Mouse (Mus musculus): ENCODE results near the gene Abca15. TPM values are rescaled to one million over a fixed set of nuclear protein-coding genes. Genes with fewer than 3 reads are reported as not detected.
"Not testable (repeated sequence)": the region's sequence is repeated elsewhere in the genome, so short reads cannot be mapped to it uniquely, and the experiment has no call there.

Gene Abca15
- not detected in 2 replicates for polyA plus RNA-seq (2015; fragmentation: Nextera tagmentation; extraction: Ambion mirVana)

DNA sequence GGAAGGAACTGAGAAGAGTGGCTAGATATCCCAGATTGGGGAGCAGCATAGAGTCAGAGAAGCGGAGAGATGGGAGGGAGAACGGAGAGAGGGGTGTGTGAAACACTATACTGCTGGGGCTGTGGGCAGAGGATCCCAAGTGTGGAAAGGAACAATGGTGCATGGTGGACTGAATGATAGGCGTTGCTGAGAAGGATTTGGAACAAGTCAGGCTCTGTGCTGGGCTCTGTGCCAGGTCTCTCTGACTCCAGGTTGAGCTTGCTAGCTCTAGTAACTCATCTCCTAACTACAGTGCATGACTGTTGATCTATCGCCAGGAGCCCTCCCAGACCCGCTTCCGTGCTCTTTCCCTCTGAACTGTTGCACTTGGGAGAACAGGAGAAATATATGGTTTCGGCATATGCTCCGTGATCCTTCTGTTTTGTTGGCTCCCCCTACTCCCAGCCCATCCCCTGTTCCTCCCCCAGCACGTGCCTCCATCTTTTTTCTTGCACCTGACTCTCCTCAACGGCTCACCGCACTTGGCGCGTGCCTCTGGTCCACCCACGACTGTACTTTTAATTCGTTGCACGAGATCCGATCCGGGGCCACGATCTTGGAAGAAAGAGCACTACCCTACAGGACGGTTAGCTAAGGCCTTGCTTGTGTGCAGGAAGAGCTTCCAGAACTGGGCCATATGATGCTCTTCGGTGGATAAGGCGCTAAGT is at the start of gene Abca15:
Gene Abca15, plus strand, starts transcription at position 584 of the 707 bp plus-strand sequence.
- peak within 1 kb of the TSS; percentile 19; the same call in 1 of the 2 replicates for H3K4me3 ChIP-seq
- WGBS = 84% methylated on average over 22 of the region's 22 CpGs

DNA sequence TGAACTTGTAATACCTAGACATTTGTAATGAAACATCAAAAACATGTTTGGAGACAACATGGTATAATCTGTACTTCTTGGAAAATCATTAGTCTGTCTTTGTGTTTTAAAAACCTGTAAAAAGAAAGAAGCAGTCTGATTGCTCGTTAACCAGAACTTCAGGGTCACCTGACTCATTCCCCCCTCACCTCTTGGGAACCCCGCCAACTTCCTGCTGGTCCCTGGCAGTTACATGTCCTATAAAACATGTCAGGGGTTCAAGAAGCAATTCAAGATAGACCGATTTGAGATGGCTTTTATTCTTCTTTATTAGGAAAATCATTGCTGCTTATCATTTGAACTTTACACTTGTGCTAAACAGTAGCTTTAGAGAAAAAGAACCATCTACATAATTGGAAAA is 43.2 kb upstream of the Abca15 start:
- no peak overlapping the region for H3K4me3 ChIP-seq
- no peaks in the 10 kb centered on the region for H3K27me3 ChIP-seq
- no peaks in the 10 kb centered on the region for H3K9me3 ChIP-seq (replicated peaks)
- ATAC-seq = no peak
- H3K36me3 ChIP-seq (ENCODE audit: poor library complexity, severe bottlenecking) = no peaks in the 10 kb centered on the region
- H3K27ac ChIP-seq = no peak overlapping the region
- H3K9ac ChIP-seq = no peak overlapping the region
- 51% methylated on average over 3 of the region's 3 CpGs for WGBS
- H3K4me2 ChIP-seq = no peak overlapping the region
- no peaks in the 10 kb centered on the region for H3K4me1 ChIP-seq

More for the DNA sequence above, at the start of gene Abca15:
- H3K9ac ChIP-seq = no peak within 1 kb of the TSS
- peak within 1 kb of the TSS; percentile 52 for H3K4me2 ChIP-seq
- ATAC-seq = peak; percentile 19; the same call in 1 of the 2 replicates
- no peaks in the 10 kb centered on the region for H3K9me3 ChIP-seq (replicated peaks)
- no peak within 1 kb of the TSS for H3K27ac ChIP-seq
- no peaks in the 10 kb centered on the region for H3K36me3 ChIP-seq (ENCODE audit: poor library complexity, severe bottlenecking)
- peaks cover 5% of the 10 kb centered on the region for H3K4me1 ChIP-seq
- no peaks in the 10 kb centered on the region for H3K27me3 ChIP-seq

GRCm38 (mm10) chr7:120316086-120316485 is 12.4 kb upstream of the Abca15 start:
- Histone ChIP-seq H3K36me3 (ENCODE audit: poor library complexity, severe bottlenecking) (no peaks in the 10 kb centered on the region), H3K4me2 (no peak overlapping the region), H3K9ac (no peak overlapping the region), H3K4me3 (no peak overlapping the region), H3K4me1 (no peaks in the 10 kb centered on the region), H3K9me3 (replicated peaks) (no peaks in the 10 kb centered on the region), H3K27ac (no peak overlapping the region), H3K27me3 (no peaks in the 10 kb centered on the region)
- ATAC-seq = no peak
- WGBS = 76% methylated on average over 1 of the region's 1 CpGs

DNA sequence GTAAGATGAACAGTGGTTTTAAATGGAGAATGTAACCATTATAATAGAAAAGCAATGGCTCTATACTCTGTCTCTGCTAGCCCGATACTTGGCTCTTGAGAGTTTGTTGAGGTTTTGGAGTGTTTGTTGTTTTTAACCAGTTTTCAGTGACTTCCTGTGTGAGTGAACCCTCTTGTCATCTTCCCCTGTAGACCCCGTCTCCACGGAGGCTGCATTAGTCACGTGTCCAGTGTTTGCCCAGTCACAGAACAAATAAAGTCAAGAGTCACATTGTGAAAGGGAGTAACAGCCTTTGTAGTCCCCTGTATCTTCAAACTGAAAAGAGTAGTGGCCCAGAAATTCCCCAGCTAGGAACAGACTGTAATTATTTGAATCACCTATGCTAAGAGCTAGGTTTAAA is 5.5 kb upstream of the Abca15 start:
- Histone ChIP-seq H3K9ac (no peak overlapping the region), H3K9me3 (replicated peaks) (no peaks in the 10 kb centered on the region), H3K27ac (no peak overlapping the region), H3K27me3 (no peaks in the 10 kb centered on the region), H3K36me3 (ENCODE audit: poor library complexity, severe bottlenecking) (no peaks in the 10 kb centered on the region), H3K4me3 (no peak overlapping the region), H3K4me2 (no peak overlapping the region), H3K4me1 (peaks cover 3% of the 10 kb centered on the region)
- WGBS = 66% methylated on average over 4 of the region's 4 CpGs
- ATAC-seq = no peak

DNA sequence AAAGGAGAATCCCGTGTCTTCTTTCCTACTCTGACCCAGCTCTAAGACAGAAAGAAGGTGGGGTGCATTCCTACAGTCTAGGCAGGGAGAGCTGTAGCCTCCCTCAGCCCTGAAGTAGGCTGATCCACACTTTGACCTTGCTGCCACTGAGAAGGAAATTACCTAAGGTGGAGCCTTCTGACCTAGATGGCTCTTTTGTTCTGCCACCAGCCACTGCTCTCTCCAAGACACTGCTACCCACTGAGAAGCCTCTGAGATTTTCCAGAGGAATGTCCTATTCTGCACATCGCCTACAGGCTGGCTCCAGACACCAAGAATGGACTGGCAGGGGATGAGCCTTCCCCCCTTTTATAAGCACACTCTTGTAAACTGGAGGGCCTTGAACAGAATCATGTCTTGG is 2.6 kb upstream of the Abca15 start:
- H3K9ac ChIP-seq; H3K4me2 ChIP-seq; H3K27me3 ChIP-seq; H3K4me1 ChIP-seq; H3K36me3 ChIP-seq (ENCODE audit: poor library complexity, severe bottlenecking); H3K27ac ChIP-seq; ATAC-seq; H3K4me3 ChIP-seq; H3K9me3 ChIP-seq (replicated peaks): not testable (repeated sequence)
- 64% methylated on average over 2 of the region's 2 CpGs for WGBS

- H3K36me3 ChIP-seq (ENCODE audit: poor library complexity, severe bottlenecking) = no peaks in the 10 kb centered on the region
- no peak overlapping the region for H3K9ac ChIP-seq
- H3K27ac ChIP-seq = no peak overlapping the region
- H3K9me3 ChIP-seq (replicated peaks) = no peaks in the 10 kb centered on the region
- peak overlapping the region; percentile 52 for H3K4me2 ChIP-seq
- H3K27me3 ChIP-seq = no peaks in the 10 kb centered on the region
- peaks cover 5% of the 10 kb centered on the region for H3K4me1 ChIP-seq
- ATAC-seq = peak; percentile 63
- WGBS = 19% methylated on average over 22 of the region's 22 CpGs
- H3K4me3 ChIP-seq = peak overlapping the region; percentile 19; the same call in 1 of the 2 replicates
Measured at GRCm38 (mm10) chr7:120327220-120328073, 1.0 kb upstream of the Abca15 start.

GRCm38 (mm10) chr7:120361159-120361558 is 32.7 kb downstream of the Abca15 start:
- Histone ChIP-seq H3K4me3 (no peak overlapping the region), H3K4me2 (no peak overlapping the region), H3K27me3 (no peaks in the 10 kb centered on the region), H3K27ac (no peak overlapping the region), H3K9me3 (replicated peaks) (no peaks in the 10 kb centered on the region), H3K4me1 (no peaks in the 10 kb centered on the region), H3K36me3 (ENCODE audit: poor library complexity, severe bottlenecking) (no peaks in the 10 kb centered on the region), H3K9ac (no peak overlapping the region)
- no peak for ATAC-seq
- 32% methylated on average over 13 of the region's 13 CpGs for WGBS

GRCm38 (mm10) chr7:120409447-120409846 is 81.0 kb downstream of the Abca15 start, which contains the start of gene Abca16:
Gene Abca16, plus strand, starts transcription at chr7:120409647.
- H3K4me1 ChIP-seq = no peaks in the 10 kb centered on the region
- no peak within 1 kb of the TSS for H3K9ac ChIP-seq
- H3K36me3 ChIP-seq (ENCODE audit: poor library complexity, severe bottlenecking) = no peaks in the 10 kb centered on the region
- H3K27me3 ChIP-seq = no peaks in the 10 kb centered on the region
- no peak within 1 kb of the TSS for H3K4me2 ChIP-seq
- 85% methylated on average over 10 of the region's 10 CpGs for WGBS
- no peak within 1 kb of the TSS for H3K4me3 ChIP-seq
- H3K9me3 ChIP-seq (replicated peaks) = no peaks in the 10 kb centered on the region
- H3K27ac ChIP-seq = no peak within 1 kb of the TSS
- ATAC-seq = no peak

DNA sequence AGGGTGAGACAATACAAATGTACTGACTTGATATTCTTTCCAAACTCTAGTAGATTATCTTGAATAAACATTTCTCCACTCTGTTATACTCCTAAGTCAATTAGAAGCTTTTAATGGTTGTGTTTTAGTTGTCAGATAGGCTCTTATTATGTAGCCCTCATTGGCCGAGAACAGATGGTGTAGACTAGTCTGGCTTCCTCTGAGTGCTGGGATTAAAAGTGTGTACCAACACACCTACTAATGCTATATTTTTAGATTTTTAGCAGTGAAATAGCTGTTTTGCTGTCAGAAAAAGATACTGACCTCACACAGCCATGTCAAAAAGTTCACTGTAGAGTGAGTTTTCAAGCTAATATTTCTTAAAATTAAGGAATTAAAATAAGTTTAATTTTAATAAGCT is 83.9 kb downstream of the Abca15 start:
- H3K27ac ChIP-seq = no peak overlapping the region
- H3K9me3 ChIP-seq (replicated peaks) = no peaks in the 10 kb centered on the region
- 95% methylated on average over 1 of the region's 1 CpGs for WGBS
- no peak overlapping the region for H3K4me2 ChIP-seq
- H3K9ac ChIP-seq = no peak overlapping the region
- no peak overlapping the region for H3K4me3 ChIP-seq
- H3K4me1 ChIP-seq = no peaks in the 10 kb centered on the region
- H3K36me3 ChIP-seq (ENCODE audit: poor library complexity, severe bottlenecking) = no peaks in the 10 kb centered on the region
- ATAC-seq = no peak
- H3K27me3 ChIP-seq = no peaks in the 10 kb centered on the region

DNA sequence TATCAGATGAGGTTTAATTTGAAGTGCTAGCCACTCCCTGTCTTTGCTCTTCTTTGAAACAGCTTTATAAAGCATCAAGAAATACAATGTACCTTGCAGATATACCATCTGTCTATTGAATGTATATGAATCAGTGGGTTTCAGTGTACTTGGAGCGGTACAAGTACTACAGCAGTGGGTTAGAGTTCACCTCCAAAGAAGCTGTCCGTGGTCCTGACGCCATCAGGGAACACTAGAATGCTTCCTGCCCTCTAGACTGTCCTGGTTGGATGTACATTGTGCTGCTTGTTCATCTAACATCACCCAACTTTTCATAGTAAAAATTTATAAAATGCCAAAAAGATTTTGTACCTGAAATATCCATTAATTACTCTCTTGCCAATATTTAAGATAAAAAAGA is 98.2 kb downstream of the Abca15 start:
- 38% methylated on average over 3 of the region's 3 CpGs for WGBS

GRCm38 (mm10) chr7:120431464-120431863 is 103.0 kb downstream of the Abca15 start:
- no peaks in the 10 kb centered on the region for H3K4me1 ChIP-seq
- H3K36me3 ChIP-seq (ENCODE audit: poor library complexity, severe bottlenecking) = no peaks in the 10 kb centered on the region
- no peak overlapping the region for H3K4me2 ChIP-seq
- no peak for ATAC-seq
- no peak overlapping the region for H3K4me3 ChIP-seq
- no peaks in the 10 kb centered on the region for H3K9me3 ChIP-seq (replicated peaks)
- no peak overlapping the region for H3K9ac ChIP-seq
- H3K27me3 ChIP-seq = no peaks in the 10 kb centered on the region
- no peak overlapping the region for H3K27ac ChIP-seq

More for the DNA sequence above, 98.2 kb downstream of the Abca15 start:
- Histone ChIP-seq H3K27me3 (no peaks in the 10 kb centered on the region), H3K4me3 (no peak overlapping the region), H3K4me2 (no peak overlapping the region), H3K9me3 (replicated peaks) (no peaks in the 10 kb centered on the region), H3K36me3 (ENCODE audit: poor library complexity, severe bottlenecking) (no peaks in the 10 kb centered on the region), H3K27ac (no peak overlapping the region), H3K9ac (no peak overlapping the region), H3K4me1 (no peaks in the 10 kb centered on the region)
- no peak for ATAC-seq
